Mouse (Mus musculus): ENCODE measurements at regions not wholly inside any gene's neighbourhood (a gene's known extent, or its start where the extent isn't known, plus 50 kb on each side); places are given as distances from the start of the nearest gene placed in this dataset.

GRCm38 (mm10) chr11:79843021-79843420 lies 119.2 kb downstream of the Utp6 start:
- Histone ChIP-seq H3K27me3 (no peaks in the 10 kb centered on the region), H3K4me1 (replicated peaks) (no peaks in the 10 kb centered on the region), H3K9me3 (no peaks in the 10 kb centered on the region), H3K4me2 (no peak overlapping the region), H3K36me3 (no peaks in the 10 kb centered on the region), H3K9ac (no peak overlapping the region), H3K4me3 (no peak overlapping the region), H3K27ac (no peak overlapping the region)
- 74% methylated on average over 3 of the region's 3 CpGs for WGBS
- no peak for ATAC-seq (ENCODE audit: low FRiP score)

GRCm38 (mm10) chr11:79839973-79840372 lies 122.2 kb downstream of the Utp6 start:
- ATAC-seq (ENCODE audit: low FRiP score) = no peak
- Histone ChIP-seq H3K4me2 (no peak overlapping the region), H3K27ac (no peak overlapping the region), H3K27me3 (no peaks in the 10 kb centered on the region), H3K9ac (no peak overlapping the region), H3K4me3 (no peak overlapping the region), H3K36me3 (no peaks in the 10 kb centered on the region), H3K9me3 (no peaks in the 10 kb centered on the region), H3K4me1 (replicated peaks) (no peaks in the 10 kb centered on the region)
- 85% methylated on average over 6 of the region's 6 CpGs for WGBS

- WGBS = 57% methylated on average over 4 of the region's 4 CpGs
- Histone ChIP-seq H3K9ac (no peak overlapping the region), H3K4me2 (no peak overlapping the region), H3K4me3 (no peak overlapping the region), H3K27me3 (no peaks in the 10 kb centered on the region), H3K9me3 (no peaks in the 10 kb centered on the region), H3K36me3 (no peaks in the 10 kb centered on the region), H3K27ac (no peak overlapping the region), H3K4me1 (replicated peaks) (no peaks in the 10 kb centered on the region)
- ATAC-seq (ENCODE audit: low FRiP score) = no peak
Observed at GRCm38 (mm10) chr11:79838051-79838450, 124.1 kb downstream of the Utp6 start.

GRCm38 (mm10) chr11:79837076-79837990 lies 124.9 kb downstream of the Utp6 start:
- H3K4me3 ChIP-seq = no peak overlapping the region
- H3K9me3 ChIP-seq = no peaks in the 10 kb centered on the region
- H3K27ac ChIP-seq = no peak overlapping the region
- WGBS = 77% methylated on average over 6 of the region's 6 CpGs
- H3K36me3 ChIP-seq = no peaks in the 10 kb centered on the region
- no peak for ATAC-seq (ENCODE audit: low FRiP score)
- no peaks in the 10 kb centered on the region for H3K27me3 ChIP-seq
- no peak overlapping the region for H3K9ac ChIP-seq
- no peaks in the 10 kb centered on the region for H3K4me1 ChIP-seq (replicated peaks)
- H3K4me2 ChIP-seq = no peak overlapping the region

- WGBS = 93% methylated on average over 7 of the region's 7 CpGs
- no peak overlapping the region for H3K4me2 ChIP-seq
- H3K36me3 ChIP-seq = no peaks in the 10 kb centered on the region
- H3K4me3 ChIP-seq = no peak overlapping the region
- H3K9me3 ChIP-seq = no peaks in the 10 kb centered on the region
- no peaks in the 10 kb centered on the region for H3K4me1 ChIP-seq (replicated peaks)
- no peaks in the 10 kb centered on the region for H3K27me3 ChIP-seq
- H3K27ac ChIP-seq = no peak overlapping the region
- ATAC-seq (ENCODE audit: low FRiP score) = no peak
- H3K9ac ChIP-seq = no peak overlapping the region
Observed at GRCm38 (mm10) chr11:79835873-79836272, 126.3 kb downstream of the Utp6 start.

- Histone ChIP-seq H3K9me3 (no peaks in the 10 kb centered on the region), H3K4me2 (no peak overlapping the region), H3K27ac (no peak overlapping the region), H3K9ac (no peak overlapping the region), H3K4me3 (no peak overlapping the region), H3K36me3 (no peaks in the 10 kb centered on the region), H3K4me1 (replicated peaks) (no peaks in the 10 kb centered on the region), H3K27me3 (no peaks in the 10 kb centered on the region)
- no peak for ATAC-seq (ENCODE audit: low FRiP score)
- WGBS = 26% methylated on average over 2 of the region's 2 CpGs
Observed at GRCm38 (mm10) chr11:79833817-79834216, 128.4 kb downstream of the Utp6 start.

- Histone ChIP-seq H3K27me3 (no peaks in the 10 kb centered on the region), H3K27ac (no peak overlapping the region), H3K9me3 (no peaks in the 10 kb centered on the region), H3K36me3 (no peaks in the 10 kb centered on the region), H3K4me3 (no peak overlapping the region), H3K4me2 (no peak overlapping the region), H3K9ac (no peak overlapping the region), H3K4me1 (replicated peaks) (no peaks in the 10 kb centered on the region)
- no peak for ATAC-seq (ENCODE audit: low FRiP score)
- 88% methylated on average over 11 of the region's 11 CpGs for WGBS
Observed at GRCm38 (mm10) chr11:79831591-79832320, 130.4 kb downstream of the Utp6 start.

GRCm38 (mm10) chr11:79830567-79831055 lies 131.6 kb downstream of the Utp6 start:
- Histone ChIP-seq H3K4me2 (no peak overlapping the region), H3K27me3 (no peaks in the 10 kb centered on the region), H3K36me3 (no peaks in the 10 kb centered on the region), H3K9ac (no peak overlapping the region), H3K4me1 (replicated peaks) (no peaks in the 10 kb centered on the region), H3K9me3 (no peaks in the 10 kb centered on the region), H3K4me3 (no peak overlapping the region), H3K27ac (no peak overlapping the region)
- ATAC-seq (ENCODE audit: low FRiP score) = no peak
- WGBS = 85% methylated on average over 5 of the region's 5 CpGs

- Histone ChIP-seq H3K4me1 (replicated peaks) (no peaks in the 10 kb centered on the region), H3K36me3 (no peaks in the 10 kb centered on the region), H3K4me3 (no peak overlapping the region), H3K9me3 (no peaks in the 10 kb centered on the region), H3K27ac (no peak overlapping the region), H3K27me3 (no peaks in the 10 kb centered on the region), H3K9ac (no peak overlapping the region), H3K4me2 (no peak overlapping the region)
- ATAC-seq (ENCODE audit: low FRiP score) = no peak
- WGBS = 92% methylated on average over 3 of the region's 3 CpGs
Observed at GRCm38 (mm10) chr11:79827034-79827433, 135.2 kb downstream of the Utp6 start.

- no peak for ATAC-seq (ENCODE audit: low FRiP score)
Observed at GRCm38 (mm10) chr11:79825881-79826280, 136.3 kb downstream of the Utp6 start.

GRCm38 (mm10) chr11:79823631-79824310 lies 138.4 kb downstream of the Utp6 start:
- Histone ChIP-seq H3K4me1 (replicated peaks) (no peaks in the 10 kb centered on the region), H3K4me3 (no peak overlapping the region), H3K4me2 (no peak overlapping the region), H3K27me3 (no peaks in the 10 kb centered on the region), H3K36me3 (no peaks in the 10 kb centered on the region), H3K9me3 (no peaks in the 10 kb centered on the region), H3K27ac (no peak overlapping the region), H3K9ac (no peak overlapping the region)
- WGBS = 90% methylated on average over 11 of the region's 11 CpGs
- ATAC-seq (ENCODE audit: low FRiP score) = no peak

More at GRCm38 (mm10) chr11:79825881-79826280, 136.3 kb downstream of the Utp6 start:
- WGBS = 87% methylated on average over 4 of the region's 4 CpGs
- H3K4me3 ChIP-seq = no peak overlapping the region
- no peaks in the 10 kb centered on the region for H3K36me3 ChIP-seq
- H3K4me2 ChIP-seq = no peak overlapping the region
- no peak overlapping the region for H3K27ac ChIP-seq
- no peak overlapping the region for H3K9ac ChIP-seq
- no peaks in the 10 kb centered on the region for H3K27me3 ChIP-seq
- H3K4me1 ChIP-seq (replicated peaks) = no peaks in the 10 kb centered on the region
- H3K9me3 ChIP-seq = no peaks in the 10 kb centered on the region

GRCm38 (mm10) chr11:79821986-79822385 lies 140.2 kb downstream of the Utp6 start:
- no peaks in the 10 kb centered on the region for H3K27me3 ChIP-seq
- 88% methylated on average over 5 of the region's 5 CpGs for WGBS
- no peaks in the 10 kb centered on the region for H3K9me3 ChIP-seq
- H3K4me3 ChIP-seq = no peak overlapping the region
- H3K4me2 ChIP-seq = no peak overlapping the region
- no peaks in the 10 kb centered on the region for H3K36me3 ChIP-seq
- H3K4me1 ChIP-seq (replicated peaks) = no peaks in the 10 kb centered on the region
- ATAC-seq (ENCODE audit: low FRiP score) = no peak
- no peak overlapping the region for H3K9ac ChIP-seq
- no peak overlapping the region for H3K27ac ChIP-seq
